In the genomic region with DNA sequence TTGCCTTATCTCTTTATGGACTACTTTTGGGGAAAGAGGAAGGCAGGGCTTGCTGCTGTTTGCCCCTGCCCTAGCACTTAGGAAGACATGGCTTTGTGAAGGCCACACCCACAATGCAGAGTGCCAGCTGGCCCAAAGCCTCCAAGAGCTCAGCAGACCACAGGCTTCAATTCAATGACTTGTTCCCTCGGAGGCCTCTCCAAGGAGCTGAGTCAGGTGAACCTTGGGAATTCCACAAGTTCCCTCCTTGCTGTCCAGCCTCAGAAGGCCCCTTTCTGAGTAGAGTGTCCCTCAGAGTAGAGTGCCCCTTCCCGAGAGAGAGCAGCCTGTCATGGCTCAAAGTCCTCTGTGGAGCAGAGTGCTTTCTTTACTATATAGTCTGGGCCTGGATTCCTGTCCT, we compare ENCODE assay signal across 8 mouse cellular contexts.
A peak's percentile ranks its signal among the peaks of the same experiment; 100 is the strongest.
DNase-seq lines count a peak whose midpoint lies in the region; ATAC-seq and TF ChIP-seq lines count a peak whose summit lies in the region.

No protein-coding gene starts in this region.

- no peak for TF ChIP-seq CTCF in intestine, postnatal 0 days (IDR thresholded peaks at IDR 0.05; ENCODE audit: low read depth)
- TF ChIP-seq CTCF in lung, adult 2 months (IDR thresholded peaks at IDR 0.05; ENCODE audit: insufficient read depth, low read length) = no peak

- H3K9me3 ChIP-seq in neural tube, embryonic 11.5 days (ENCODE audit: control insufficient read depth, low read length) = no peaks in the 10 kb centered on the region
- H3K9me3 ChIP-seq in intestine, postnatal 0 days (ENCODE audit: control insufficient read depth) = no peaks in the 10 kb centered on the region

- no peaks in the 10 kb centered on the region for H3K27me3 ChIP-seq in neural tube, embryonic 11.5 days (ENCODE audit: control insufficient read depth, insufficient read depth, low read length)
- H3K27me3 ChIP-seq in intestine, postnatal 0 days (replicated peaks; ENCODE audit: control insufficient read depth, insufficient read depth, low read length) = no peaks in the 10 kb centered on the region

- peak; percentile 32 for DNase-seq in neural tube, embryonic 11.5 days (ENCODE audit: low spot score)
- no peak for DNase-seq in neural tube, embryonic 10.5 days (ENCODE audit: extremely low spot score, low spot score)
- peak; percentile 59 for DNase-seq in gastrocnemius, postnatal 10 days
- peak; percentile 75 for DNase-seq in lung, adult 2 months
- DNase-seq in urinary bladder, postnatal 36 days (ENCODE audit: low spot score in 2 of 2) = peak; percentile 36 to 74
- no peak for DNase-seq in right cerebral cortex, adult 18-20 months
- DNase-seq in frontal cortex, postnatal 25 days (ENCODE audit: low spot score in 2 of 2) = no peak

- H3K9ac ChIP-seq in neural tube, embryonic 11.5 days (ENCODE audit: low read length) = no peak overlapping the region
- no peak overlapping the region; the same call in 1 of the 2 replicates for H3K9ac ChIP-seq in intestine, postnatal 0 days (ENCODE audit: low read depth, low read length)

- ATAC-seq in neural tube, embryonic 11.5 days (ENCODE audit: insufficient read depth, low FRiP score, low TSS enrichment) = no peak
- ATAC-seq in intestine, postnatal 0 days = peak; percentile 86

- no peaks in the 10 kb centered on the region for H3K36me3 ChIP-seq in neural tube, embryonic 11.5 days (ENCODE audit: control insufficient read depth, insufficient read depth, low read length)
- H3K36me3 ChIP-seq in intestine, postnatal 0 days (ENCODE audit: control insufficient read depth, insufficient read depth) = no peaks in the 10 kb centered on the region

- peaks cover 21% of the 10 kb centered on the region for H3K4me1 ChIP-seq in neural tube, embryonic 11.5 days (ENCODE audit: control insufficient read depth, insufficient read depth, low read length)
- H3K4me1 ChIP-seq in intestine, postnatal 0 days (replicated peaks; ENCODE audit: control insufficient read depth, insufficient read depth, low read length) = peaks cover 16% of the 10 kb centered on the region
- H3K4me1 ChIP-seq in lung, adult 2 months (ENCODE audit: control insufficient read depth, insufficient read depth, low read length) = peaks cover 14% of the 10 kb centered on the region

- no peak overlapping the region for H3K4me2 ChIP-seq in neural tube, embryonic 11.5 days (ENCODE audit: low read depth)
- H3K4me2 ChIP-seq in intestine, postnatal 0 days (replicated peaks; ENCODE audit: low read depth) = peak overlapping the region; percentile 10; the same call in 1 of the 2 replicates

- no peak overlapping the region for H3K4me3 ChIP-seq in neural tube, embryonic 11.5 days (ENCODE audit: low read depth, low read length)
- no peak overlapping the region for H3K4me3 ChIP-seq in intestine, postnatal 0 days (ENCODE audit: low read depth, low read length)
- H3K4me3 ChIP-seq in lung, adult 2 months (replicated peaks; ENCODE audit: extremely low read depth, low read depth, low read length) = no peak overlapping the region

- H3K27ac ChIP-seq in neural tube, embryonic 11.5 days (ENCODE audit: low read depth, low read length) = peak overlapping the region; percentile 36; the same call in 1 of the 2 replicates
- peak overlapping the region; percentile 86 for H3K27ac ChIP-seq in intestine, postnatal 0 days (ENCODE audit: low read depth, low read length)

- no peak for TF ChIP-seq POLR2A in lung, adult 2 months (IDR thresholded peaks at IDR 0.05; ENCODE audit: borderline replicate concordance, extremely low read depth, low read depth, low read length)

- 47% methylated on average over 2 of the region's 2 CpGs for WGBS in neural tube, embryonic 11.5 days
- 5% methylated on average over 2 of the region's 2 CpGs for WGBS in intestine, postnatal 0 days
- WGBS in lung, adult 2 months = 8% methylated on average over 2 of the region's 2 CpGs

Comparison
In these comparisons a context has a peak if more than half of its experiments do, and no peak if none do; other contexts are left out.
1. DNase-seq: peak in neural tube, embryonic 11.5 days (single experiment), gastrocnemius, postnatal 10 days (single experiment), lung, adult 2 months (single experiment) and urinary bladder, postnatal 36 days (2 of 2); none in neural tube, embryonic 10.5 days (single experiment), right cerebral cortex, adult 18-20 months (single experiment) and frontal cortex, postnatal 25 days (0 of 2).